Mouse (Mus musculus) right cerebral cortex, adult 18-20 months (tissue): ENCODE measurements at regions not wholly inside any gene's neighbourhood (a gene's known extent, or its start where the extent isn't known, plus 50 kb on each side); places are given as distances from the start of the nearest gene placed in this dataset.

Experiments used
- DNase-seq: peaks from one replicate; pipeline ENCODE4 v3.0.0; 2022; ENCODE audit warnings: mixed read lengths

DNA sequence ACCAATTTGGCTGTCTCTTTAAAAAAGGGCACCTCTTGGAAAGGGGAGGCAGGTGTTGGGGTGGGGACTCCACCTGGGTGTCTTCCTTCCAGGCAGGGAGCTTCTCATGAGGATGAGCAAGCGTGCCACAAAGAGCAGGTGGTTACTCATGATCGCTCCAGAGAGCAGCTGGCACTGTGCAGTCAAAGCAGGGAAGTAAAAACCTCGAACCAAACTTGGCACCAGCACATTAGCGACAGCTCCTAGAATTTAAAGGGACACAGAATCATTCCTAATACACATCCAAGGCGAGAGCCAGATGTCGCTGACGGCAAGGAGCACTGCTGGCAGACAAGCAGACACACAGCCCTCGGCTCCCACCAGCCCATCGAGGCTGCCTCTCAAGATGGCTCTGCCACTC, 70.4 kb downstream of the Irx5 start:
- DNase-seq: peak; percentile 43

DNA sequence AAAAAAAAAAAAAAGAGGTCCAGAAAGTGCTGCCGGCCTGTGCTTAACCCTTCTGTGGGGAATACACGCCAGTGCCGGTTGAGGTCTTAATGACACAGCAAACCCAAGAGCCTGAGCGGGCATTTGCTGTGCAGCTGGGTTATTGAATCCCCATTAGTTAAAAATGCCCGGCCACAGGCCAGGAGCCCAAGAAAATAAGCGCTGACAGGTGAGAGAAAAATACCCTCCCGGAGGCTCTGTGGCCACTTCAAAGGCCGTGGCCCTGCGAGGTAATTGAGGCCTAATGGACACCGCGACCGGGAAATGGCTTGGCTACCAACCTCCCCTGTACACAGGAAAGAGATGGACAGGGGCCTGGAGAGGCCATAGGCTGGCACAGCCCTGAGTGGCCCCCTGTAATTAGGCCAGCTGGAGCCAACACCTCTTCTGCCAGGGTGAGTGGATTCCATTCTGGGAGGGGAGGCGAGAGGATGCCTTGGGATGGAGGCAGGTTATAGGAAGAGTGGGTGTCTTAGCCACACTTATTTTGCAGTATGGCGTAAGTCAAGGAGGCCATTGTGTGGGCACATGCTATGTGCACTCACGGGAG, 79.7 kb downstream of the Irx5 start:
- DNase-seq: no peak

DNA sequence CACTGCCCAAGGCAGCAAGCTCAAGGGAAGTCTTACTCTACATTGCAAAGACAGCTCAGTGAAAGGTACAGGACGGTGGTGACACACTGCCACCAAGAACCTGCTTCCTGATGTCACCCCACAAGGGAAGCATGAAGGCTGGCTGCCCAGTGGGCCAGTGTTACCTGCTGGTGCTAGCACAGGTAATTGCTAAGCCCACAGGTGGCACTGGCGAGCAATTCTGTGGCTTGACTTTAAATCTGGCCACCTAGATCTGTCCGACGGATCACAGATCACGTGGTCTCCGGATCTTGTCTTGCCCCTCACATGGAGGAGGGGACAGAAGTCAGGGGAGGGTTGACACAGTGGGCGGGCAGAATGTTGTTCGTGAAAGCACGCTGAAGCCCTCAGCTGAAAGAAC, 80.9 kb downstream of the Irx5 start:
- DNase-seq: no peak

DNA sequence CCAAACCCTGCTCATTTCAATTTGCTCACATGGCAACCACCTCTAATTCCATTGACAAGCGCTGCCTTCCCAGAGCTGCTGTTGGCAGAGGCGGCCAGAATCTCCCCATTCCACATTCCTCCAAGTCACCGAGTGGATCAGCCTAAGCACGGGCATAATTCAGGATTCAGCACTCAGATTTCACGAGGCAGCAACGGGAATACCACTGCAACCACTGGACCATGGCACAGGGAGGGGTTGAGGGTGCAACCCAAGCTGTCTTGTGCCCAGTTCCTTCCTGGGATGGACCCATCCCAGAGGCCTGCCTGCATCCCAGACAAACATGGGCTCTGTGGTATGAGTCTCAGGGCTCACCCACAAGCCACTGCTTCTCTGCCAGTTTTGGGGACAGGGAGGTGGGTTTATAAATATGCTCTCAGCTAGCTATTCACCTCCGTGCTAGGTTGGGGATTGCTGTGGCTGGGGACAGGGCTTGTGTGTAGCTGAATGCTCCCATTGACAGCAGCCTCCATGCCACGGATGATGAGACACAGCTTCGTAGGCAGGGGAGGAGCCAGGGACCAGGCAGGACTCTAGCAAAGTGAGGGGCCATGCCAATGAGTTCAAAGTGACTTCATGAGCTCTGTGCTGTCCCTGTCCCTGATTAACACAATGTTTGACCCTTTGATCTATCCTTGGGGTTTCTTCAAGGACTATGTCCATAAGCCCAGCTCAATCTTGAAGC, 82.5 kb downstream of the Irx5 start:
- DNase-seq: no peak

DNA sequence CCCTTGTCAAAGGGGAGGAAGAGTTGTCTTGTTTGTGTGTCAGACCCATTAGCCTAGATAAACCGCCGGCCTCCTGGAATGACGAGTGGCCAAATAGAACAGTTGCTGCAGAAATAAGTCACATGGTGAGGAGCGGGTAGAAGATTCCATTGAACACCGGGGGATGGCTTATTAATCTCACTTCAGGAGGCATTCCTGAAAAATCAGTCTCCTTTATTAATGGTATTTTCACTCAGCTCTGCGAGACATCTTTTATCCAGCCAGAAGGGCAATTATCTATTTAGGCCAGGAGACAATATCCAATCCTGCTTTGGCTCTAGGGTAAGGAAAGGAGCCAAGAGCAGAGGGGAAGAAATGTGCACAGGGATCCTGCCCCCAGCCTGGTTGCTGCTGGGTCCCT, 84.7 kb downstream of the Irx5 start:
- no peak for DNase-seq

DNA sequence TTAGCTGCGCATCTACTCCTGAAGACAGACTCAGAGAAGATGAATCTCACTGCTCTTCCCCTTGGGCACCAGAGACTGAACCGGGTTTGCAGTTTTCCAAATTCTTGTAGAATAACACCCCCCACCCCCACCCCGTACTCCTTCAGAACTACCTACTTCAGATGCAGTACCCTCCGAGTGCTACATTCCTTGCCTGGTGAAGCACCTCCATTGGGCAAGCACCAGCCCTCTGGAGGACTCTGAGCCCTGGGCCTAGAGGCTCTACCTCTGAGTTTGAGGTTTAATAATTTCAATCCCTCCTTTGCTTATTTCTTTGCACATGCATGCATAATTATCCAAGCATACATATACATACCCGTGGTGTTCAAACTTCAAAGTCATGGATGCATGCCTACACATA, 101.9 kb downstream of the Irx5 start:
- no peak for DNase-seq

DNA sequence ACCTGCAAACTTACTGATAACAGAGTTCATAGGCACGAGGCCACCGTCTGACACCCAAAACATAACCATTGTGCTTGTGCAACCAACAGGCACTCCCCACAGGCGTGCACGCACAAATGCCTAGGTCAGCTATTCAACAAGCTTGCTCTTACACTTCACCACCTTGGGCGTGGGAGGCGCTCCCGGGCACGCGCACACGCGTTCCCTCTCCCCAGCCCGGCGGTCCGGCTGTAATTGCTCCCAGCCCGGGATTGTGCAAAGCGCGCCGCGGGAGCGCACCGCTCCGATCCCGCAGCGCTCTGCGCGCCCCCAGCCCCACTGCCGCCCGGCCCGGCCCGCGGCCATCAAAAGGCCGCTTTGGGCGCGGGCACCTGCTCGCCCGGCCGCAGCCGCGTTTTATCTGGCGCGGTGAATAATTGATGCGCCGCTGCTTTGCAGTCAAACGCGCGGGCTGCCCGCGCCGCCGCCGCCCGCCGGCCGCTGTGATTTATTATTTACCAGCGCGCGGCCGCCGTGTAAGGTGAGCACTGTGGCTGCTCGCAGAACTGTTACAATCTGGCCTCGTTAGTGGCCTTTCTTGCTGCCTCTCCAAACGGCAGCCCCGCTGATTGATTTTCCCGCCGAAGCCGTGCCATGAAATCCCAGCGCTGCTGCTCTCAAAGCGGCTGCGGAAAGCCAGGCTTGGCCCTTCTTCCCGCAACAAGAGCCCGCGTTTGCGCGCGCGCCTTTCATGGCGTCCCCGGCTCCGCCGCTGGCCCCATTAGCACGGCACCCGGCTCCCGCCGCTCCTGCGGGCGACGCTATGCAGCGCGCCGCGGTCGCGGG, 102.9 kb downstream of the Irx5 start:
- DNase-seq: peak; percentile 19

DNA sequence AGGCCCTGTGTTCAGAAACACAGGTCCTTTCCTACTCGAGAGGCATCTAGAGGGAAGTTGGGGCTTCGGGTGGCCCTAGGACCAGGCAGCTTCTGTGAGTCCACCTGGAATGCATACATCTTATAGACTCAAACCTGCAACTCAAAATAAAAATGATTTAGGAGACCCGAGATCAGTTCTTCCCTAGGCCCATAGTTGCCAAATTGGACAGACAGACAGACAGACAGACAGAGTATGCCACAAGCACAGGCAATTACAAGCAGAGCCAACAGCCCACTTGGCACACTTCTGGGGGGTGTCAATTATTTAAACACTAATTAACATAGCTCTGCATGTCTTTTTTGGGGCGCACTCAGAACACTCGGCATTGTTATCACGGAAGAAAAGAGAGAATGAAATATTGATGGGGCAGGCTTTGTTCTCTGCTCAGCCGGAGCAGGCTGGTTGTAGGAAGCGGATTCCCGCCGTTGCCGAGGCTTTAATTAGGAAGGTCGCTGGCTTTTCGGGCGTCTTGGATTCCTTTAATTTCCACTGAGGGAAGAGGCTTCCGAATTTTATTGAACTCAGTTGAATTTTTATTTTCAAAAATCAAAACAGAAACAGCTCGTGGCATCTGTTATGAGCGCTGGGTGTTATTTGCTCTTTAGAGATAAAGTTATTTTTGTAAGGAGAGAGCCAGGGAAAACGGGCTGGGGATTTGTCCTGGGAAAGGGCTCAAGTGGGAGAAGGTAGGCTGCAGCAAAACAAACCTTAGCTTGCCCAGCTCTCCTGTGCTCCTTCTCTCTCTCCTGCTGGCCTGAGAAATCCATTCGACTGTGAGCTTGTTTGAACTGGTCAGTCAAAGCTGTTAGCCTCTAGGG, 111.9 kb downstream of the Irx5 start:
- DNase-seq: no peak

DNA sequence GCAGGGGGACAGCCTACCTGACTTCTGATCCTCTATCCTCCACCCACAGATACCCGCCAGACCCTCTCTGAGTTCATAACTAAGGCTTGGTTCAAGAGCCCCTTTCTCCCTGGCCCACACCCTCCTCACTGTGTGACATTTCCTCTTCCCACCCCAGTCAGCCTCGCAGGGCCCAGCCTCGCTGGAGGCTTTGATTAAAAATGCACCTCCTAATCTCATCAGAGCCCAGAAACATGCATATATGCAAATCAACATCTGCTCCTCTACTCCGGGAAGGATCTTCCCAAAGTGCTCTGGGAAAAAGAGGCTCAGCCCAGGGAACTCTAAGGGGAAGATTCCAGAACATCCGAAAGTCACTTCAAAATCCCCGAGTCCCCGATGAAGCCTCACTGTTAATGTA, 114.8 kb downstream of the Irx5 start:
- DNase-seq: no peak

DNA sequence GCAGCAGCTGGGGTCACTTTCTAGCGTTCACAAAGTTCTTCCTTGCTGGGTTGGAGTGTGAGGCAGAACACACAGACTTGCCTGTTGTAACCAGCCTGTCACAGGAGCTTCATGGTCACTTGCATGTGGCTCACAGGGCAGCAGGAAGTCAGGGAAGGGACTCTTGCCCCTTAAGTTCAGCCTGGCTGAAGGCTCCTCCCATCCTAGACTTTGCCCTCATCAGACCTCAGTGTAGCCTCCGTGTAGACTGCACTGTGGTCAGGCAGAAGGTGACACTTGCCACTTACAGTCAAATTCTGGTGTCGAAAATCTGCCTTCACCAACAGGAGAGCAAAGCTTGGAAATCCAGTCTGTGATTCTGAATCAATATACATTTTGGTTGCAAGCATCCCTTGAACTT, 115.4 kb downstream of the Irx5 start:
- DNase-seq: no peak

DNA sequence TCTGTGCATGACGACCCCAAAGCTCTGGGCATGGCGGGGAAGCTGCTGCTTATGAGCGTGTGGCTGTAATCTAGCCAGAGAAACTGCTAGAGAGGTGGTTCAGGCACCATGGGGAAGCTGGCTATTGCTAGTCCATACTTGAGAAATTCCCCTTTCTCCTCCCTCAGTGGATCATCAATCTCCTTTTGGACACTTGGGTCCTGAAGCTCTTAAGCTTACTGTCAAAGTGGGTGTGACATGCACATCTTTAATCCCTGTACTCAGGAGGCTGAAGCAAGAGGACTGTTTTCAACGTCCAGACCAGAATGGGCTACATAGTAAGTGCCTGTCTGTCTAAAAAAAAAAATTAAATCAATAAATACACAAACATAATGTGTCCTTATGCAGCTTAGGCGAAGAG, 125.0 kb downstream of the Irx5 start:
- no peak for DNase-seq

DNA sequence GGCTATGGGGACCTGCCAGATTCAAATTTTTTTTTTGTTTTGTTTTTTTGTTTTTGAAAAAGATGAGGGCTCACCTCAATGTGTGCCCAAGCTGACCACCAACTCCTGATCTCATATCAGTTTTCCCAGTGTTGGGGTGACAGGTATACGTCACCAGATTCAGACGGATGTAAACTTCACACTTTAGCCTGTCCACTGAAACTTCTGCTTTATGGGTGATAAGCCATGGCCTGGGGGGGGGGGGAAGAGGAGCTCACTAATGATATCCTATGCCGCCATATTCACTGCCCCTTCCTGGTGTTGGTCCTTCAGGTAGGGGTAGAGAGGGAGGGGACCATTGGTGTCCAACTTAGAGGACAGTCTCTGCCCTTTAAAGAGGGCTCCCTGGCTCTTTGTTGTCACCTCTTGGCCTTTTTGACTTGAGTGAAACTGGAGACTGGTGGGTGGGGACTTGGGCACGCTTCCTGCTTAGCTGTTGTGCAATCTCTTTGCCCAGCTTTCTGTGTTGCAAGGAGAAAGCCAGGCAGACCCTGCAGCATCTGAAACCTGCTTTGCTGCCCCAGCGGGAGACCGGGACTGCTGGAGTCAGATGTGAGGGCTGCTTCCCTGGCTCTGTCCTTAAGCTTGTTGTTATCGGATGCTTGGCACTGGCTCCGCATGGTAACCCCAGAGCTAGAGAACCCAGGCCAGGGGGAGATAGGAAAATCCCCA, 125.8 kb downstream of the Irx5 start:
- no peak for DNase-seq

DNA sequence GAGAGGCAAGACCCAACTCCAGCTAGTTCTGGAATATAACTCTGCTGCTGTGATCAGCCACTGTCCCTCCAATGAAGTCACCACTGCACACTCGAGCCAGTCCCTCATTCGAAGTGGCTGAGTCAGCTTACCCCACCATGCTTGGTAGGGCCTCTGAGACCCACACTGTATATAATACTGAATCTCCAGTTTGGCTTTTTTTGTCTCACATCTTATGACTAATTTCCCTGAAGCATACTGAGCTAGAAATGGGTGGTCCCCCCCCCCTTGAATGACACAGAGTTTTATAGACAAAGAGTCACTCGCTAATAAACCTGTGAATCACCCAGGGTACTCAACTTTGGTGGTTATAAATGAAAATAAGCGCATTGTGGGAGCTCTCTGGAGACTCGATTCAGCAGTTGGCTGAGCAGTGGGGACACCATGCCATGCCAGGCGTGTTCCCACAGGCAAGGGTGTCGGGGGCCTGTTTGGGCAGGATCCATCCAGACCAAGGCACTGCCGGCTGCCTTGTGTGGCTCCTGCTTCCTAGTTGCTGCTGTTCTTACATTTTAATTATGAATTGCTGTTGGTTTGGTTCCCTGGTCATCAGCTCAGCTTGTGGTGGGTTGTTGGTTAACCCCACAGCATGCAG, 131.2 kb downstream of the Irx5 start:
- no peak for DNase-seq

DNA sequence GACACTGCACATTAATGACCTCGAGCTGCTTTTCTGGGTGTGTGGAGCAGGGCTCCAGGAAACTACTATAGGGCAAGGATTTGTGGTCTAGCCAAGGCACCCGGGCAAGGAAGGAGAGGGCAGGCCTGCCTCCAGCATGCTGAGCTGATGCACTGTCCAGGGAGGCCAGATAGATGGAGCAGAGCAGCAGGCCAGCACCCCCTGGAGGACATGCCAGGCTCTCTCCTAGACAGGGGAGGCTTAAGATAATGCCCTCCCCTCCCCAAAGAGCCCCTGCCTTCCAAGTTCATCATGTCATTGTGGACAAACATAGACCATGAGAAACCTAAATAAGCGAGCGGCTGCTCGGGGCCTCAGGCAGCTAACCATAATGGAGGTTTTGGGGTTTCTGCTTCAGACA, 134.1 kb downstream of the Irx5 start:
- DNase-seq: no peak

DNA sequence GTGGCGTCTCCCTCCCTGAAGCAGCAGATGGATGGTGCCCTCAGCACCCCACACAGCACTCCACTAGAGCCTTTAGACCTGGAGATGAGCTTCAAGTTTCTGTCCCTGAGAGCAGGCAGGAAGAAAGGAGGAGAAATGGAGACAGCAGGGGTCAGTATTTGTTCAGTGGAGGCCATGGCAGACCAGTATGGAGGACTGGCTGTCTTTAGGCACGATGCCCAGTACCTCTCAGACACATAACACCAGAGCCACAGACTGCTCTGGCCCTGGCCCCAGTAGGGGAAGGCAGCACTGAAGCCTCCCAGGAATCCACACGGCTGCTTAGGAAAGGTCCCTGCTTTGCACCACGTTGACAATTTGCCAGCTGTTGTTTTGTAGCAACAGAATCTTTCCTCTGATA, 136.0 kb downstream of the Irx5 start:
- DNase-seq: no peak

DNA sequence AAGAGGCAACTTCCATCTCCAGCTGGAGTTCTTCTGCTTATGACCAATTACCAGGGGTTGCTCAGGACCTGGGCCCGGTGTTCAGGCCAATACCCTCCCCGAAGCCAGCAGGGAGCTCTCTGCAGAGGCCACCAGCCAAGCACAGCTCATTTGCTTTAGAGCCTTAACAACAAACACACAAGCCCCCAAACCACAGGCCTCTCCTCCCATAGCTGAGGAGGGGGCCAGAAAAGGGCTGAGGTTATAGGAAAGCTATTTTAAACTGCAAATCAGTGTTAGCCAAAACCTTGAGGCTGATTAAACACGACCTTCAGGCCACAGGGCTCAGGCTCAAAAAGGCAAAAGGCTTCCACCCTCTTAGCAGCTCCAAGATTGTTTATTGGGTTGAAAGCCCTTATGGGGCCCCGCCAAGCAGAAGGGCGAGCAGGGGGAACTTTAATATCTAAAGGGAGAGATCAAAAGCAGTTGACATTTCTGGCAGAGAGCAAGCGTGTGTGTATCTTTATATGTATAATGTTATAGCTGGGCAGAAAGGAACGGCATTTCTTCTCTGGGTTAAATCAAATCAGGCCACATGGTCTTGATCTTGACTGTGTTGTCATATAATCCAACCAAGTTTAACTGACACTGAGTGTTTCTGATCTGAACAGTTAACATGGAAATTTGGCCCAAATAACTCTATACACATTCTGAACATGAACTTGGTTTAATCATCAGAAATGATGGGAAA, 148.3 kb downstream of the Irx5 start:
- DNase-seq: no peak

DNA sequence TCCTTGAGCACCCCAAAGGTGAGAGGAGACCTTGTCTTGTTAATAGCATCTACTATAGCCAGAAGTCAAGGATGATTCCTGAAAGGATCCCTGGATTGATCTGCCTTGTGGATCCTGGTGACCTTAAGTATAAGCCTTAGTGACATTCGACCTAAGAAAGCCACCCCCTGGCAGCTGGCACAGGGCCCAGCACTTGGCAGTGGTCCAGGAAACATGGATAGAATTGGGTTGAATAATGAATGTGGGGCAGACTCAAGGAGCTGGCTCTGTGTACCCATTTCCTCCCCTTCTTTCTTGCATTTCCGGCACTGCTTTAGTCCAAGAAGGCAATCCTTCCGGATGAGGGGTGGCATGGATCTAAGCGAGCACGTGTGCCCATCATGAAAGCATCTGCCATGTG, 149.0 kb downstream of the Irx5 start:
- DNase-seq: no peak

DNA sequence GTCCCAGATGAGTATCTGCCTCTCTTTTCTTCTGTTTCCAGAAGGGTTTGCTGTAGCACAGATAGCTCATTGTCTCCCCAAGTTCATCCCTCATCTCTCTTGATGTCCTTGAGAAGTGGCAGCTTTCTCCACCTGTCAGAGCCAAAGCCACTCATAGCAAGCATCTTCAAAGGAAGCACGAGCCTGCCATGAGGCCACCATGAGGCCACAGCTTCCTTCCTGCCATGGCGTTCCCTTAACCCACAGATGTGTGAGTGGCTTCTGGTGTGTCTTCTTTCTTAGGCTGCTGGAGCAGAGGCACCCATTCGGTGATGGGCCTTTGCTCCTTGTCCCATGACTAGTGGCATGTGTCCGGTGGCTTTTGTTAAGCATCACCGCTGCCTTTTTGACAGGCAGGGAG, 149.5 kb downstream of the Irx5 start:
- no peak for DNase-seq

DNA sequence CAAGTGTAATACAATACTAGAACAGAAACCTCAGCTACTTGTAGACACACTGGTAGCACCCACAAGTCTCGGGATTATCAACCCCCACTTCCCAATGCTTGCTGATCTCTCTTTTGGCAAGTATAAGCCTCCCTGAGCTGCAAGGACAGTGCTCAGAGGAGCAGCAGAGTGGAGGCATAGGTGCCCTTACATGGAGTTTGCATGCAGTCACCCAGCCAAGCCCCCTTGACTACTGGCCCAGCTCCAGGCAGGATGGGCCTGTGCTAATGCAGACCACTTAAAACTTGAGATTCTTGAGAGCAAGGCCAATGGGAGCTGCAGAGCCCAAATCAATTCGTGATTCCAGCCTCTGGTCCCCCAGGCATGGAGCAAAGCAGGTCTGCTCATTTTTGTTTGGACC, 158.0 kb downstream of the Irx5 start:
- no peak for DNase-seq

DNA sequence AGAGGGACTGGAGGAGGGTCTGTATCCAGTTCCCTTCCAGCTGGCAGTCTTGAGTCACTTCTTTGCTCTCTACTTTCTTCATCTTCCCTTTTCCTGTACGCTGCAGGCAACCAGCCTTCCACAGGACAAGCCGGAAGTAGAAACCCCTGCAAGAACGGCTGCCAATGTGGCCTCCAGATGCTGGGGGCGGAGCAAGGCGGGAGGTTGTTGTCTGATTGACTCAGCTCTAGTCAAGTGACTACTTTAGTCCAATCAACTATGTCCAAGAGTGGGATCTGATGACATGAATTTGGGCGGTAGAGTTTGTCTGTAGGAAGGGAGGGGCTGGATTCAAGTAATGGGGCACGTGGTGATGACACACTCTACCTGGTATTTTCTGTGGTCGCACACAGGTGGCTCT, 156.1 kb upstream of the Irx6 start:
- DNase-seq: no peak

DNA sequence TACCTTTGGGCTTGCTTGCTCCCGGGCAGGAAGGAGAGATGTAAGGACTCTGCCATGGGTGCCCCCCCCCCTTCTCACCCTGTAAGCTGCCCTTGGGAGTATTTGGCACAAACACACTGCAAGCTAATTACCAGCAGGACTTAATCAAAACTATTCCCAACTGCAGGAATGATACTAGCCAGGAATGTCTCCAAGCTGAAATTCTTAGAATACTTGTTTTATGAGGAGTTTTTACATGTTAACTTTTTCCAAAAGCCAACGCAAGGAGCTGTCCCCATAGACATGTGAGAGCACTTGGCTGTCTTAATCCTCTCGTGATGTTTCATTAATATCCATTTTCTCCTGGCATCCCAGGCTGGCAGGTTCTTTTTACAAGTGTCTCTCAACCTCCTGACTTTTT, 155.6 kb upstream of the Irx6 start:
- no peak for DNase-seq
